Mouse (Mus musculus) ES-CJ7 (cell line): ENCODE measurements around the gene Dock1.

Source experiments
- DNase-seq: peaks from one replicate; pipeline ENCODE4 v3.0.0; 2011; ENCODE audit warnings: low read depth, low spot score

Dock1 gene

DNA sequence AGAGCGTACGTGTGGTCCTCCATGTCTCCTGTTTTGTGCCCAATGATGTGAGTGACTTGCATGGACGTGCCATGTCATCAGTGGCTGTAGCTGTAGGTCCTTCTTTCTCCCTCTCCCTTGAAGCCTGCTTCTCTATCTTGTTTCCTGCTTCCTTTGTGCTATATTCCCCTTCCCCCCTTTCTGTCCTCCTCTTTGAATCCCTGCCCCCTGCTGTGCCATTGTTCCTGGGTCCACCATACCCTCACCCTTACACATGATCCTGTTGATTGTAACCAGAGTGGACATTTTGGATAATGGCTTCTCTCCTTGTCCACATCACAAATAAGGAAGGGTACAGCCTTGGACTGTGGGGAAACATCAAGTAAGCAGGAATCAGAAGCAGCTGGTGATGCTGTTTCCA is 81.0 kb downstream of the Dock1 start:
- no peak for DNase-seq

DNA sequence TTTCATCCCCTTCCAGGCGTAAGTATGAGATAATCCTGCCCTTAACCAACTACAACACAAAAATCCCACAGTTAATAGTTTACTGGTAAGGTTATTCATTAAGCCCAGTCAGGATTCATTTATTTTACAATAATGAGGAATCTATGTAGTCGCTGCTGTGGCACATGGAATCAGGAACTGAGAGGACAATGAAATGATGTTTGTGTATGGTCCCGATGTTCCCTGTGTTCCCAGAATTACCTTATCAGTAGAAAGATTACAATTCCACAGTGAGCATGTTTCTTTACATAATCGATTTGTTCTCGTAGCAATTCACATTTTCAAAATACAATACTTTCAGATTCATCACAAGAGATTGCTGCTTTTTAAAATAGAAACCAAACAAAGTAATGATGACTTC is 83.0 kb downstream of the Dock1 start:
- DNase-seq, result no peak

DNA sequence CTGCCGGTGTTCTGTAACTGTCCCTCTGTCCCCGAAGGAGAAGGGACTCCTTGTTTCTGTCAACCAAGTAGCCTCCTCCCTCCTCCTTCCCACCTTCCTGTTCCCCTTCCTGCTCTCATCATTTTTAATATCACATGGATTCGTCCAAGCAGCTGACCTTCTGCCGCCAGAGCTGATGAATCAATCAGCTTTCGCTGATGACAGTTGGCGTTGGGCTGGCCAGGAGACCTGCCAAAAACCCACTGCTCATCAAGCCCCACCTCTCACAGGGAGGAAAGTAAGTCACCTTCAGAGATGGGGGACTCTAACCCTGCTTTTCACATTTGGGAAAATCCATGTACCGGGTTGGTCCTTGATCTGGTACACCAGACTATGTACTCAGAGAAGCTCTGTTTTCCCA is 87.2 kb downstream of the Dock1 start:
- no peak for DNase-seq

DNA sequence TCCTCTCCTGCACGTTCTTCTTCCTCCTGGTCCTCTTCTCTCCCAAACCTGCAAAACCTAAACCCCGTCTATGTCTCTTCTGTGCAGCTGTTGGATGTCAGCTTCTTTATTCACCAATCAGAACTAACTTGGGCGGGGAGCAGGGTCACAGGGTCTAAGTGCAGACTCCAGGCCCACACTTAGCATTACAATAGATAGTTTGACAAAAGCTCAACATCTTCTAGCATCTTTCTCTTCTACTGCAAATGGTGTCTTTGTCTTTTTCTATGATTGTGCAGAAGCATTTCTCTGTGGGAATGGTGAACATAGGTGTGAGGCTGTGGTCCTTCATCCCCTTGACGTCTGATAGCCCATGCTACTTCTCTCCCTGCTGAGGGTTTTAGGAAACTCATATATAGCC is 91.3 kb downstream of the Dock1 start:
- peak; percentile 83 for DNase-seq

DNA sequence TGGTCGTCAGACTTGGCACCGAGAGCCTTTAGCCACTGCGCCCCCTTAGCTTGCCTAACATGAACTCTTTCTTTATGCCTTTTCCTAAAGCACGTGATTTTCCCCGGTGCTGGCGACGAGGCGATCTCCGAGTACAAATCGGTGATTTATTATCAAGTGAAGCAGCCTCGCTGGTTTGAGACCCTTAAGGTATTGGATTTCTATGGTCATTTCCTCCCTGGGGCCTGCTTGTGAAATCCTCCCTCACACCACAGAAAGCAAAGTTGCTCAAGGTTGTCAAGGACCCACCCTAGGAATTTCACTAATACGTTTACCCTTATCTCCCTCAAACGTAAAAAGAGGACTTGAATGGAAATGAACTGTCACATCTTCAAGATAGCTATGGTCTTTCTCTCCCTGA is 94.7 kb downstream of the Dock1 start:
- DNase-seq, result no peak

DNA sequence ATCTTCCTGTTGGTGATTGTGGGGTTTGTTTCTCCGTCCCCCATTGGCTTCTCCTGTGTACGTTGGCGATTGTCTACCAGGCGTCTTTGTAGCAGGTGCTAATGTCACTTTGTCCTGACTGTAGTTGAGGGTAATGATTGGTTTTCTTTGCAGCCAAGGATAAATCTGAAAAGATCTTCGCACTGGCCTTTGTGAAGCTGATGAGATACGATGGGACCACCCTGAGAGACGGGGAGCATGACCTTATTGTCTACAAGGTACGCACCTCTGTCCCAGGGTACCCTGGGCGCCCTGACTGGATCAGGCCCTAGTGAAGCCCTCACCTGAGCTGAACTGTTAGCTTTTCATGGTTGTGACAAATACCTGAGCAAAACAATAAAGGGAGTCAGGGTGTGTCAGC is 100.9 kb downstream of the Dock1 start:
- DNase-seq, result peak; percentile 87

DNA sequence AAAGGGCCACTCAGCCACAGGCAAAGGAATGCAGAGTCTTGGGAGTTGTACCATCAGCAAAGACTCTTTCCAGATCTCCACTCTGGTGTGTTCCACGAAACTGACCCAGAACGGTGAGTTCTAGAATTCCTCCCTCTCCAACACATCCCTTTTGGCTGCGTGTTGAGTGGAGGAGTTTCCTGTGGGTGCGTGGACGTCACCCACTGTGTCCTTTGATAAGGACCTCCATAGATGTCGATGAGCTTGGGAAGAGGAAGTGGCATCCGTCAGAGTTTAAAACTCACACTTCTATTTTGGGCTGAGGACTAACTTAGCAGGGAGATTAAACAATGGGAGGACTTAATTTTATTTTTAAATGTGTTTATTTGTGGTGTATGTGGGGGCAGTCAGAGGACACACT is 101.9 kb downstream of the Dock1 start:
- no peak for DNase-seq

DNA sequence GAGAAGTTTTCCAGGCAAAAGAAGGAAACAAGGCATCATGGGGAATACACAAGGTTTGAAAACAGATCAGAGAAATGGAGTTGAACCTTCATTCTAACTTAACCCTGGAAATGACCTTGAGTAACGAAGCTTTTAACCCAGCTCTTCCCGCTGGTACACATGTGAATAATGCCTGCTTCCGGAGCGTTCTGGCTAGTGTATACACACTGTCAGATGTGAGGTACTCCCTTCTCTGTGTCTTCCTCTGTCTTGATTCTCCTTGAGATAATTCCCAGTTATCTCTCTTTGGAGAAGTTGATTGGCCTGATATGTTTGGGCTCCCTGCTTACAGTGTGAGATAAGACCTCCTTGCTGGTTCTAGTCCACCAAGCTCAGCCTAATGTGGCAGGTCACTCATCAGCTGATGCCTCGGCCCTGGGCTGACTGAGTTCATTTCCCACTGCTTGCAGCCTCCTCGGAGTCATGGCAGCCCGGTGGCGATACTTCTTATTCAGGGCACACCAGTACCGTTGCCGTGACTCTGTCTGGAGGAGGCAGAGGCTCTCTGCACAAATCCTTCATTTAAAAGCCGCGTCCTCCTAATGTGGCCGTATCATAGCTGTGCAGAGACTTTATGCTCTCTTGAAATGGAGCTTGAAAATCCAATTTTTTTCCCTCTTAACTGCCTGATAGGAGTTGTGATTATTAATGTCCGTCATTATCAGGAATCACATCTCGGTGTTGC is 102.6 kb downstream of the Dock1 start:
- DNase-seq, result no peak

DNA sequence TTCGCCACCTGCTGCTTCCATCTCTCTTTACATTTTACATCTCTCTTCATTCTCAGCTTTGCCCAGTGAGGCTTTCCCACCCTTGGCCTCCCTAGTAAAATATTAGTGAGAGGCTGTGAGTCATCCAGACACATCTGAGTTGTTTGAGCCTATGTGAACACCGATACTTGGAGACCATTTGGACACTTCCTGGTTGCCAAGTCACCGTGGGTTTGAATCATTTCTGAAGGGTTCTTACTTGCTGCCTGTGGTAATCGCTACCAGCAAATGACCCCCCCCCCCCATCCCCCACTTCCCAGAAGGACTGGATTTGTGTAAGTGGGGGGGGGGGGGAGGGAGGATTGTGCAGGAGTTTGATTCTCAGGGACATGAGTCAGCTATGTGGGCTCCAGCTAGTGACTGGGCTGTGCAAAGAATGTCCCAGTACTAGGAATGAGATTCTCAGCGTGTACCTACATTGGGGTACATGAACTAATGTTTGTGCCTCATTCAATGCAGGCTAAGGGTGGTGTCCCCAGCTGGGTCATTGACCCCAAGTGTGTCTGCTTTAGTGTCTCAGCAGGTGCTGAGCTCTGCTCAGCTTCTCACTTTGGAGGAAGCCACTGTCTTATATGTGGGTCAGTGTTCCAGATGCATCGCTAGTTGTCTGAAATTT is 103.4 kb downstream of the Dock1 start:
- no peak for DNase-seq

DNA sequence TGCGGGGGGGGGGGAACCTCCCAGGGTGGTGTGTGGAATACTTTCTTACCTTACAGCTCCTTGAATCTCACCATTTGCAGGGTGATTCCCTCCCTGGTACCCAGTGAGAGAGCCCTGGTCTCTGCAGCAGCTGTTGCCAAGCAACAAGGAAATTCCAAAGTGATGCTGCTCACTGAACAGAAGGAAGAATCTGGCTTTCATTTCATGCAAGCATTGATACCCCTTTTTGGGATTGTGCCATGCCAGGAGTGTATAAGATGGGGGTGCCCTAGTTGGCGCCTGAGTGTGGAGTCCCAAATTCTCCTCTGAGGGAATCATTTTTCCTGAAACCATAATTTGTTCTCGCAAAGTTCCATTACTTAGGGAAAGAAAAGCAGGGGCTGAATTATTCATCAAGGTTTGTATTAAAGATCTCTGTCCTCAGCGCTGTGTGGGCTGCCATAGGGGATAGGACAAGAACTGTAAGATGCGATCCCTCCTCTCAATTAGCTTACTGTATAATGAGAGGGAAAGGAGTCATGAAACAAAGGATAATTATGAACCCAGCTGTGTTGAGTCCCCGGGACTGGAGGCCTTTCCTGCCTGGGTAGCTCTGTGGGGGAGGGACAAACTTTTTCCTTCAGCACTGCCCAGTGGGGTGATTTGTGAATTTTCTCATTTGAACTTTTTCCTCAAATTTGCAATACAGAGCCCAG is 104.2 kb downstream of the Dock1 start:
- DNase-seq, result no peak

DNA sequence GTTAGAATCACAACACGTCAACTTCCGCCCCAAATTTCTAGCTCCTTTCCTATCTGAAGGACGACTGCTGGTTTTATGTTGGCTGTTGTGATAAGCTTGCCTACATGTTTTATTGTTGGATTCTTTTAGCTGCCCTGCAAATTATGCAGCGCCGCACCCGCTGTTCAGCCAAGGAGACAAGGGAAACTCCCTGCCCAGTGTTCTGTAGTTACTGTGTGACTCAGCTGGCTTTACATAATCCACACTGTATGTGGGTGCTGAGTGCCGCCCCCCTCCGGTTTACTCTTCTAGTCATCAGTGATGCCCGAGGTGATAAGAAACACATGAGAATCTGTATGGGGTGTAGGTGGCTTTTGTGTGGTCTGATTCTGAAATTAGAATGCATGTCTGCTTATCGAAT is 105.2 kb downstream of the Dock1 start:
- DNase-seq, result no peak

DNA sequence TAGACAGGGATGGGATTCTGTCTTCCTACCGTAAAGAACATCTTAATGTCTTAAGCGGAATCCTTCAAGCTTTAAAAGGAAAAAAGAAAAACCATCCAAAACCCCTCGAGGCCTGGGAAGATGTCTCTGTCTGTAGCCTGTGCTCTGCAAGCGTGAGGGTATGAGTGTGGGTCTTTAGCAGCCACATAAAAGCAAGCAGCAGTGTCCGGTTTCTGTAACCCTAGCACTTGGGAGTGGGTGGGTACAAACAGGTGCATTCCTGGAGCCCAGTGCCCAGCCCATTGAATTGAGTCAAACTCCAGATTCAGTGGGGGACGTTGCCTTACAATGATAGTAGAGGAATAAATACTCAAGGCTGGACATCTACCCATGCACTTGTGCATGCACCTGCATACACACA is 105.9 kb downstream of the Dock1 start:
- no peak for DNase-seq

DNA sequence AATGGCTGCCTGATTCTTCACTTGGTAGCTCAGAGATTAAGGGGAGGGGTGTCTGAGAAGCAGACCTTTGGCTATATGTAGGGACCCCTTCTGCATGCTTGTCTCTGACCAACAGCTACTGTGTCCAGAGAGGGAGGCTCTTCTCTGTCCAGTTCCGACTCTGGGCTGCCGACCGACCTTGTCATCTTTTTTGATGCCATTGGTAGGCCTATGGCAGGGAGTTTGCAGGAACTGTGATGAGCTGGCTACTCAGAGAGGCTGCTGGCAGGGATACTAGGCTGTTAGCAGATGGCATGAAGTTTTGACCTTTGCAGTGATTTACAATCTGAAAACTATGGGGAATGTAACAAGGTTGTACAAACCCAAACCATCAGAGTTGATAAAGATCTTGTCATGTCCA is 109.3 kb downstream of the Dock1 start:
- DNase-seq, result no peak

DNA sequence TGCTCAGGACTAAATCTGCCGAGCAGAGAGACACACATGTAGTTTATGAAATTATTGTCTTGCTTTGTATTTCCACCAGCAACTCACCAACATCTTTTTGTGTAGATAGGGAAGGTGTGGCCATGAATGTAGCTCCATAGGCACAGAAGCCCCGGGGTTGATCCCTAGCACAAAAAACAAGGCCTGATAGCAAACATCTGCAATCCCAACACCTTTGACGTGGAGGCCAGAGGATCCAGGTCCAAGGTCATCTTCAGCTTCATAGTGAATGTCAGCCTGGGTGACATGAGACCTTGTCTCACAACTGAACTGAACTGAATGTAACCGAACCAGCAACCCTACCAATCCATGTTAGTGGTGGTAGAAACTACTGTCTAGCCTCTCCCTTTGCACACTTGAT is 116.7 kb downstream of the Dock1 start:
- DNase-seq, result no peak

DNA sequence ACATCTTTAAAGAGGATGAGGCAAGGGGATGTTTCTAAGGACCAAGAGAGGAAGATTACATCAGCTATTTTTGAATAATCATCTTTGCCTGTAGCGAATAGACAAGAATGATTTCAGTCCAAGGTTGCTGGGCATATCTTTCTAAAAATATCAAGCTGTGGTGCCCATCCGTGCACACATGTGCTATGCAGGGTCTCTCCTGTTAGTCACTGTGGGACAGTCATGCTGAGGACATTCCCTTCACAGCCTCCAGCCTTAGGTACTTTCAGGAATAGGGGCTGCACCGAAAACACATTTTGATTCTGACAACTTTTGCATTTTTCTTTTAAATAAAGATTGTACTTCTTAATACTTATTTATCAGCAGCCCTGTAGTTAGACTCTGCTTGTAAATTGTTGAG is 124.4 kb downstream of the Dock1 start:
- no peak for DNase-seq

DNA sequence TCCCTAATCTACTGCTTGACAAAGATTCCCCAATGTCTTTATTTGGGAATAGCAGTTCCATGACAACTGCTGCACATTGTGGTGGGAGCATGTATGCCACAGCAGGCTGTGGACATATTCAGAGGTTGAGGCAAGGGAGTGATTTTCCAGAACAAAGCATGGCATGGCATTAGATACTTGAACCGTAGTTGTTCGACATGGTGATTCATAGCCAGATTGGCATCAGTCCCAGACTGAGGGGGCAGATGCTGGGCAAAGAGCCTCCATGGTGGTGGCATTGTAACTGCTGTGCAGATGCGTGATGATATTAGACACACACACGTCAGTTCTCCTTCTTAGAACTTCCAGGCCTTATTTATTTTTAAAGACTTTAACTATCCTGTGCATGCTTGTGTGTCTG is 129.6 kb downstream of the Dock1 start:
- DNase-seq, result no peak

DNA sequence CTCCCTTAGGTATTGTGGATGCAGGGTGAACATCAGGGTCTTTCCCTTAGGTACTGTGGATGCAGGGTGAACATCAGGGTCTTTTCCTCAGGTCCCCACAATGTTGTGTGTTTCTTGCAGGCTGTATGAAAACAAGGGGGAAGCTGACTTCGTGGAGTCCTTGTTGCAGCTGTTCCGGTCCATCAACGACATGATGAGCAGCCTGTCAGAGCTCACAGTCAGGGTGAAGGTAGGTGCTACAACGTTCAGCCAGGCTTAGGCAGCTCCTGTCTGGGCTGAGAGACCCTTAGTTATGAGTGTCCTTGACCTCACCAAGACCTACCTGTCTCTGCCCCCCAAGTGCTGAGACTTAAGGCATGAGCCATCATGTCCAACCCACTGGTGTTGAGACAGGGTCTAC is 134.0 kb downstream of the Dock1 start:
- no peak for DNase-seq

DNA sequence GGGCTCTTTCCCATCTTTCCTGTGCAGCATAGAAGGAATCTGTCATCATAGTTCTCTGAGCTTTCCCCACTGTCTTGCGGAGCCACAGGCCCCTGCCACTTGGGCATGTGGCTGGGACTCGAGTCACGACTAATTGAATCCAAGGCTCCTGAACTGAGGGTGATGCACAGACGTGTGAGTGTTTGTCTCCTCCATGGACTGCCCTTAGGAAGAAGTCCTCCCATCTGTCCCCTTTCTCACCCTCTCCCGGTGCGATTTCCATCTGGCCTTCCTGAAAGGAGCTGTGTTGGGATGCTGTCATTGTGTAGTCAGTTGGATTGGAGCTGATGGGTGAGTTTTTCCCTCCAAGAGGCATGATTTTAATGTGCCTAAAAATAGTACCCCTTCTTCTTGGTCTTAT is 136.3 kb downstream of the Dock1 start:
- DNase-seq, result no peak

DNA sequence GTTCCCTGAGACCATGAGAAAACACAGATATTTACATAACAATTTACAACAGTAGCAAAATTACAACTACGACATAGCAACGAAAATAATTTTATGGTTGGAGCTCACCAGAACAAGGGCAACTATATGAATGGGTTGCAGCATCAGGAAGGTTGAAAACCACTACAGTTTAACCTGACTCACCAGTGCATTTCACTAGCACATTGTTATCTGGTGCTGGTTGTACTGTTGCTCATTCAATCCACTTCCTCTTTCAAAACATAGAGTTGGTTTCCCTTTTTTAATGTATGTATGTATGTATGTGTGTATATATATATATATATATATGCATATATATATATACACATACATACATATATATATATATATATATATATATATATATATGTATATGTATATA is 138.0 kb downstream of the Dock1 start:
- DNase-seq, result no peak

DNA sequence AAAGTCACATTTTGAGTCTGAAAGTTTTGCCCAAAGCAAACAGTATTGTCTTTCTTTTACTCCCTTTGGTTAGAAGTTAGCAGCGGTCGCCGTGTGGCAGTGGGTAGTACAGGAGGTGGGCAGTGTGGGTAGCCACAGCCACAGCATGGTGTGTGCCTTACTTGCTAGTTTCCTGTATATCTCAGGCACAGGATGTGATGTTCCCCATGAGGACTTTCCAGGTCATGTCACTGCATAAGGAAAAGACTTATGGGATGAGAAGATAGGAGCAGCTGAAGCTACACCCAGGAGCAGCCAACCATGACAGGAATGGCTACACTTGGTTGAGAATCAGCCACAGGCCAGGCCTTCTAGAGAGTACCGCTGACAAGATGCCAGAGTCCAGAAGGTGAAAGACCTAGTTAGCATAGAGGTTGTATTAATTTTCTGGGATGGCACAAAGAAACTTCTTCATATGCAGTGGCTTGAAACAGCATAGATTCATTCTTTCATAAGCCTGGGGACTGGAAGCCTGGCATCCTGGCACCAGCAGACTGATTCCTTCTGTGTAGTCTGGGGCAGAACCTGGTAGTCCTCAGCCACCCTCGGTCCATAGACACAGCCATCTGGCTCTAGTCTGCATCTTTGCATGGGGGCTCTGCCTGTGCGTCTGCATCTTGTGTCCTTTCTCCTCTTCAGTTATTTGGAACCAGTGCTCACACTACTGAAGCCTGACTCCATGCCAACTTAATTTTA is 139.0 kb downstream of the Dock1 start:
- DNase-seq, result no peak

DNA sequence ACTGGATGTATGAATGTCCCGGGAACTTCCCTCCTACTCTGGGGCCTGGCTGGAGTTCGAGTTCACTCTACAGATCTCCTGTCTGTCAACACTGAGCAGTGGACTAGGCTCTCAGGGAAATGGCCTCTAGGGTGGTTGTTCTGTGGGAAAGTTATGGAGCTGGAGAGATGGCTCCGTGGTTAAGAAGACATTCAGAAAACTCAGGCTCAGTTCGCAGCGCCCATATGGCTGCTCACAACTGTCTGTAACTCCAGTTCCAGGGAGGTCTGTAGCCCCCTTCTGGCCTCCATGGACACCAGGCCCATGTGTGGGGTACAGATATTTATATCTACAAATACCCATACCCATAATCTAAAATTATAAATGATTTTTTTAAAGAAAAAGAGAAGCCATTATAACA is 148.0 kb downstream of the Dock1 start:
- DNase-seq, result no peak

DNA sequence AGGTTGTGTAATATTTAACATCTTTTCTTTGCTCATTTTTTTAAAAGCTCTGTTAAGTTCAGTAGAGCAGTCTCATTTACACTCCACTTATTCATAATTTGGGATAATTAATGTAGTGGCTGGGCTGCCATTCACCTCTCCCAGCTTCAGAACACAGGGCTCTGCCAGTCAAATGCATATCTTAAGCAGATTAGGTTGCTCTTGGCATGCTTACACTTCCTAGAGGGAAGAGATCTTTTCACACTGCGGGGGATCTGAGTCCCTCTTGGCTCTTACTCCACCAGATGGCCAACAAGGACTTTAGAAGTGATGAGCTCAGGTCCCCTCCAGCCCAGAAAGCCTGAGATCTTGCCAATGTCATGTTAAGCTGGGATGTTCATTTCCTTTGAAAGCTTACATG is 150.8 kb downstream of the Dock1 start:
- DNase-seq, result peak; percentile 8
